Mouse (Mus musculus) spleen, adult 2 months (tissue): ENCODE measurements around the gene Snta1.

ENCODE experiments used
- CTCF ChIP-seq: fragments of 200-500 bp; IDR thresholded peaks from 2 replicates; pipeline ENCODE4 v1.5.1; 2011; ENCODE audit warnings: mild to moderate bottlenecking, inconsistent platforms; ENCODE audit not compliant: insufficient read depth, insufficient read length, insufficient replicate concordance; ENCODE audit errors: extremely low read depth
- POLR2A ChIP-seq: fragments of 200-500 bp; IDR thresholded peaks from 2 replicates; pipeline ENCODE4 v1.6.1; 2011; ENCODE audit warnings: low read depth, low read length, inconsistent platforms

- TF ChIP-seq CTCF = peak; percentile 56; the same call in 1 of the 2 replicates
- TF ChIP-seq POLR2A = no peak
Measured at GRCm38 (mm10) chr2:154373961-154374632, 33.8 kb downstream of the Snta1 start.
